8 mouse cellular contexts compared by ENCODE assay signal in genomic region chr9:43286870-43287269, GRCm38 (mm10). TPM values are rescaled to one million over a fixed set of nuclear protein-coding genes. Genes with fewer than 3 reads are reported as not detected.
A peak's percentile ranks its signal among the peaks of the same experiment; 100 is the strongest.
DNase-seq lines count a peak whose midpoint lies in the region; TF ChIP-seq lines count a peak whose summit lies in the region.

No protein-coding gene starts in this region.

- TF ChIP-seq EP300 in heart, adult 2 months (IDR thresholded peaks at IDR 0.05; ENCODE audit: insufficient read depth, low read depth, low read length): no peak

- no peak overlapping the region for H3K4me3 ChIP-seq in heart, adult 2 months
- no peak overlapping the region for H3K4me3 ChIP-seq in kidney, adult 2 months (ENCODE audit: insufficient read depth, low read depth, low read length)
- H3K4me3 ChIP-seq in thymus, adult 2 months (ENCODE audit: control insufficient read depth, insufficient read depth, low read length): no peak overlapping the region

- WGBS in heart, adult 2 months: 10% methylated on average over 20 of the region's 20 CpGs
- 10% methylated on average over 20 of the region's 20 CpGs for WGBS in kidney, adult 2 months
- whole genome bisulfite sequencing in thymus, adult 2 months: 11% methylated on average over 20 of the region's 20 CpGs

- no peak overlapping the region for H3K27ac ChIP-seq in heart, adult 2 months
- H3K27ac ChIP-seq in kidney, adult 2 months (ENCODE audit: insufficient read depth, low read depth, low read length): no peak overlapping the region
- H3K27ac ChIP-seq in thymus, adult 2 months (ENCODE audit: control insufficient read depth, insufficient read depth, low read length): no peak overlapping the region

- H3K9ac ChIP-seq in heart, adult 2 months (ENCODE audit: low read depth, low read length): no peak overlapping the region

- intact Hi-C loops in heart, adult 2 months (cut with DNase I): no loop called here
- intact Hi-C loops in heart, postnatal 25 days (cut with DNase I): loop anchor here (10.0 kb wide), 1 partner anchor 282 kb away; no protein-coding TSS in a partner anchor
- intact Hi-C loops in gastrocnemius, postnatal 14 days (cut with DNase I; ENCODE audit: low total_unique reads): loop anchor here (2.0 to 10.0 kb wide), 2 partner anchors 144 to 292 kb away; no protein-coding TSS in a partner anchor

- H3K36me3 ChIP-seq in heart, adult 2 months (ENCODE audit: control insufficient read depth, insufficient read depth, low read length): no peaks in the 10 kb centered on the region
- no peaks in the 10 kb centered on the region for H3K36me3 ChIP-seq in kidney, adult 2 months (ENCODE audit: control insufficient read depth, insufficient read depth, low read length)
- H3K36me3 ChIP-seq in thymus, adult 2 months (ENCODE audit: control insufficient read depth, insufficient read depth, low read length): no peaks in the 10 kb centered on the region

- no peaks in the 10 kb centered on the region for H3K27me3 ChIP-seq in heart, adult 2 months (ENCODE audit: control insufficient read depth, insufficient read depth, low read length)
- no peaks in the 10 kb centered on the region for H3K27me3 ChIP-seq in kidney, adult 2 months (replicated peaks; ENCODE audit: control insufficient read depth, insufficient read depth, low read length)
- no peaks in the 10 kb centered on the region for H3K27me3 ChIP-seq in thymus, adult 2 months (ENCODE audit: control insufficient read depth, insufficient read depth, low read length)

- TF ChIP-seq CTCF in heart, adult 2 months (IDR thresholded peaks at IDR 0.05): peak; percentile 94
- peak; percentile 77 for TF ChIP-seq CTCF in kidney, adult 2 months (conservative IDR thresholded peaks at IDR 0.05; ENCODE audit: insufficient read depth, insufficient read length, low read depth, low read length)
- TF ChIP-seq CTCF in thymus, adult 2 months (IDR thresholded peaks at IDR 0.05; ENCODE audit: borderline replicate concordance, control insufficient read depth, extremely low read depth, insufficient read depth, low read length, poor library complexity): peak; percentile 88

- no peaks in the 10 kb centered on the region for H3K4me1 ChIP-seq in heart, adult 2 months (ENCODE audit: control insufficient read depth, insufficient read depth, low read length)
- H3K4me1 ChIP-seq in kidney, adult 2 months (ENCODE audit: control insufficient read depth, insufficient read depth, low read length): no peaks in the 10 kb centered on the region
- H3K4me1 ChIP-seq in thymus, adult 2 months (replicated peaks; ENCODE audit: control insufficient read depth, insufficient read depth, low read length): no peaks in the 10 kb centered on the region

- TF ChIP-seq POLR2A in heart, adult 2 months (IDR thresholded peaks at IDR 0.05; ENCODE audit: insufficient read depth, low read depth, low read length): no peak
- no peak for TF ChIP-seq POLR2A in kidney, adult 2 months (IDR thresholded peaks at IDR 0.05; ENCODE audit: low read depth, low read length)
- TF ChIP-seq POLR2A in thymus, adult 2 months (IDR thresholded peaks at IDR 0.05; ENCODE audit: control insufficient read depth, extremely low read depth, insufficient read depth, low read length, poor library complexity): no peak

- no peaks in the 10 kb centered on the region for H3K79me2 ChIP-seq in heart, adult 2 months (replicated peaks; ENCODE audit: control insufficient read depth, insufficient read depth, low read length)

- DNase-seq in heart, adult 2 months: peak; percentile 41 to 75
- DNase-seq in heart, postnatal 25 days (ENCODE audit: low spot score): no peak
- DNase-seq in cerebellum, postnatal 4 days (ENCODE audit: low spot score in 2 of 2): peak; percentile 83 to 90
- DNase-seq in gastrocnemius, postnatal 14 days: peak; percentile 62
- peak; percentile 53 for DNase-seq in kidney, adult 2 months
- peak; percentile 63 for DNase-seq in liver
- DNase-seq in neural tube, embryonic 10.5 days (ENCODE audit: extremely low spot score, low spot score): peak; percentile 93
- peak; percentile 65 for DNase-seq in thymus, adult 2 months

RNA-seq across cellular contexts. Expression of gene Trim29, which starts 23.8 kb away (rescaled TPM):
- total RNA-seq in heart, adult 2 months (2021): under 1 TPM; 0.08 to 0.11 TPM
- polyA plus RNA-seq in heart, adult 2 months (2012; rRNA removed): 0.33 TPM in 1 of 2 replicates, not detected in the other
- total RNA-seq in heart, postnatal 25 days (2021): under 1 TPM in 1 of 2 experiments, not detected in 1; 0.10 TPM
- under 1 TPM; 0.08 to 0.16 TPM for total RNA-seq in gastrocnemius, postnatal 14 days (2021)
- polyA plus RNA-seq in kidney, adult 2 months (2012; rRNA removed): 0.74 and 1.4 TPM in 2 replicates
- 30.1 and 35.6 TPM in 2 replicates for polyA plus RNA-seq in thymus, adult 2 months (2012; rRNA removed)

RNA-seq across cellular contexts. Expression of gene Oaf, which starts 47.2 kb away (rescaled TPM):
- total RNA-seq in heart, adult 2 months (2021): 10 to 100 TPM in 1 of 2 experiments, 1 to 10 TPM in 1; 6.8 to 11.8 TPM
- polyA plus RNA-seq in heart, adult 2 months (2012; rRNA removed): 15.1 and 24.0 TPM in 2 replicates
- total RNA-seq in heart, postnatal 25 days (2021): 10 to 100 TPM in 1 of 2 experiments, 1 to 10 TPM in 1; 9.4 to 14.8 TPM
- 10 to 100 TPM; 12.0 to 24.9 TPM for total RNA-seq in gastrocnemius, postnatal 14 days (2021)
- polyA plus RNA-seq in kidney, adult 2 months (2012; rRNA removed): 60.8 and 61.1 TPM in 2 replicates
- polyA plus RNA-seq in thymus, adult 2 months (2012; rRNA removed): 10.2 and 10.8 TPM in 2 replicates
